Mouse (Mus musculus) ovary, postnatal 36 days (tissue): ENCODE results near the gene Erc2.
"Not testable (repeated sequence)": the region's sequence is repeated elsewhere in the genome, so short reads cannot be mapped to it uniquely, and the experiment has no call there.

Experiments
- DNase-seq: peaks from one replicate; pipeline ENCODE4 v3.0.0; 2022; ENCODE audit warnings: low spot score, mixed read lengths

Erc2 gene

DNA sequence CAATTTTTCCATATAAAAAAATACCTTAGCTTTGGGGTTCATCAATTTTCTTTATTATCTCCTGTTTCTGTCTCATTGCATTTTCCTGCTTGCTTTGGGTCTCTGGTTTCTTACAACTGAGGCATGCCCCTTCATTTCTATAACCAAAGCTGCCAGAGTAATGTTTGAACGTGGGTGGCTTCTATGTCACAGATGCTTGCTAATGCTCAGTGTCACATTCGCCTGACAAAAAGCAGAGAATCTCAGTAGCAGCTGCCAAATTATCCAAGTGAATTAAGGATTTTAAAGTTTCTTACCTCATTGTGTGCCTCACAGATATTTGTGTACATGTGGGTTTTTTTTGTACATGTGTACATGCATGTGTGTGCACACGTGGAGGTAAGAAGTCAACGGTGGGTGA is 210.0 kb downstream of the Erc2 start:
- no peak for DNase-seq

DNA sequence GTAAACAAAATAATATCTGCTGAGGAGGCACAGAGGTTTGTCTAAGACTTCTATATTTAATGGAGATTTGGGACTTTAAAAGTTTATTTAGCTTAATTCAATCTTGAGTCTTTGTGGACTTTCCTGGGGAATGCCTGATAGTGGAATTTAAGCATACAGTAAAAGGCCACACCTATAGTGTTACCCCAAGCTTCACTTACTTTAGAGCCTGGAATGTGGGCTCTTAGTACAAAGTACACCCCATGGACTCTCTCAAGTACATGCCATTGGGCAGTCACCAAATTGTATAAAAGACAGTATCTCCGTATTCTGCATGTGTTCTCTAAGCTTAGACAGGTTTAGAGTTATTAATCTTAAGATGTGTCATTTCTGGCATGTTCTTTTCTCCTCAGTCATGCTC is 213.1 kb downstream of the Erc2 start:
- DNase-seq = no peak

DNA sequence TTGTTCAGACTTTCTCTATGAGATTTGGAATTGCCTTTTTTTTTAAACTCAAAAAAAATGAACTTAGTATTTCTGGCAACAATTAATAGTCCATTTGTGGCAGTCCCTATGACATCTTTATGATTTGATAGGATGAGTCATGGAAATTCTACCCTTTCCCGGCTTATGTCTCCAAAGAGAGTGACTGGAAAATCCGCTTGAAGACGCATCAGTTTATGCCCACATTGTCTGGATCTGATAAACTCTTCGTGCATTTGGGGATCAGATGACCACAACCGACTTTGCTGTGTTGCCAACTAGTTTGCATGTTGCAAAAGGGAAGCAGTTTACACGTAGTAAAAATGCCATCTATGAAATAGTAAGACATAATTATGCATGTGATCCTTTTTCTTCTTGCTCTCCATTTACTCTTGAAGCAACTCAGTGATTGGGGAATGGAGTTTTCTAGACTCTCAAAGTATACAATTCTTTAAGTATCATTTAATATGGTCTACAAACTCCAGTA is 215.4 kb downstream of the Erc2 start:
- no peak for DNase-seq

DNA sequence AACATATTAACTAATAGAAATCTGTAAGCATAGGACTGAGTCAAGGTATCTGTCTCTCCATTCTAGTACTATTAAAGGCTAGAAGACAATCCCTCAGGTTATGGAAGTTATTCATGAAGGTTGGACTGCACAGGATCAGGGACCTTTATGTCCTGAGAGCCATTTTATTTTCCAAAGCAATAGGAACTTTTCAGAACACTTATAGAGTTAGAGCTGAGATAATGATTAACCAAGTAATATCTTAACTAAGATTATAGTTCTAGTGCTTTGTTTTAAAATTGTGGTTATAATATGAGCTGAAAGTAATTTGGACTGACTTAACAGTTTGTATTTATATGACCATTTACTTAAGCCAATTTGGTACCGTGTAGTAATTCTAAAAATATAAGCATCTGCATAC is 217.9 kb downstream of the Erc2 start:
- no peak for DNase-seq

DNA sequence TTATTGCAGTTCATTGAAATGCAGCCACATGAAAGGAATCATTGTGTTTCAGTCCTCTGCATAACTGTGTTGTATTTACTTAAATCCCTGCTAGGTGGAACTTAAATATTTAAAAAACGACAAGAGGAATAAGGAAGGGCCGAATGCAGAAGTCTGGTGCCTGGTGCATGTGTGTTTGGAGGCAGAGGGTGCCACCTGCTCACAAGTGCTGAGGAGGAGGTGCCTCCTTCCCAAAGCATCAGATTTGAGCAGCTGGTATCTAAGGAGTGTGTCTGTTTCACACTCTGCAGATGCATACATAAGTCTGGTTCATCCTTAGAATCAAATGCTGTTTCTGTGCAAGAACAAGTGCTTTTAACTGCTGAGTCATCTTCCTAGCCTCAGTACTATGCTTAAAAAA is 224.6 kb downstream of the Erc2 start:
- no peak for DNase-seq

DNA sequence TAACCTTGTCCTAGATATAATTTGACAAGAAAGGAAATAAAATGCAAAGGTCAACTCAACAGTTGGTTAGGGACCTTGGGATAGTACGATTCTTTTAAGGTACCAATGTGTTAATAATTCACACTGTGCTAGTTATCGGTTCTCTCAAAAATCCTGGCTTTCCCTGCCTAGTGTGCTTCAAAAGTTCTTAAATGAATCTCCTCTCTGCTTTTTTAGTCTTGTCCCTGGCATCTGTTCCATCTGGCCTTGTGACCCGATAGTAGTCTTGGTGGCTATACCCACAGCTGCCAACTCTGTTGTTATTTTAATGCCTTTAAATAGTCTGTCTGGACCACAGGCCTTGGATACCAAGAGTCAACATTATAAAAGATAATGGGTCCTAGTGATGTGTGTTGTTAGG is 225.1 kb downstream of the Erc2 start:
- DNase-seq = no peak

DNA sequence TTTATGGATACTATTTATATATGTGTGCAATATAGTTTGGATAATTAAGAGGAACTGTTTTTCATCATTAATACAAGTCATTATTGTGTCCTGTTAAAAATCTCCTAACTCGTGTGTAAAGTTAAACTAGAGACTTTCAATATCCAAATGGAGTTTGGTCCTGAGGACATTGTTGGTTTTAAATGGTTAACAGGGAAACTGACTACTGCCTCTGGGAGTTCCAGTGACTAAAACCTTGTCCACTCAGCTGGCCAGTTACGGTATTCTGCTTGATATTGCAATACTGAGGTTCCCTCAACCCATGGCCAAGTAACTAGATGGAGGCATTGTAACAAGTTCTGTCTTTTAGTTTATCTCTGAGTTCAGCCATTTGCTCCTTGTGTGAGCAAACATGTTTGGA is 229.0 kb downstream of the Erc2 start:
- no peak for DNase-seq

DNA sequence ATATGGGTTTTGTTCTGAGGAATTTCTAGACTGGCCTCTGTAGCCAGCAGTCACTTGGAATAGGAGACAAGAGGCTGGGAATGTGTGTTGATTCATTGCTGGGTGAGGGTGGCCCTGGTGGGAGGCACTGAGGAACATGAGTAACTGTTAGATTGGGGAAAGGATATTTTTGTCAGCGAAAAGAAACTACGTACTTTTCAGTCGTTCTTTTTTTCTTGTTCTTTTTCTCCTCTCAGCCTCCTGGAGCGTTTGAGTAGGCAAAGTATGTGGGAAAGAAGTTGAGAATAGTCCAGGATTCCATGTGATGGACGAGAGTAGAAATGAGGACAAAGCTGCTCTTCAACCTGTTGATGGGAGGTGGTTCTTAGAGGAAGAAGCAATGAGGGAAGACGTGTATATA is 230.4 kb downstream of the Erc2 start:
- no peak for DNase-seq

DNA sequence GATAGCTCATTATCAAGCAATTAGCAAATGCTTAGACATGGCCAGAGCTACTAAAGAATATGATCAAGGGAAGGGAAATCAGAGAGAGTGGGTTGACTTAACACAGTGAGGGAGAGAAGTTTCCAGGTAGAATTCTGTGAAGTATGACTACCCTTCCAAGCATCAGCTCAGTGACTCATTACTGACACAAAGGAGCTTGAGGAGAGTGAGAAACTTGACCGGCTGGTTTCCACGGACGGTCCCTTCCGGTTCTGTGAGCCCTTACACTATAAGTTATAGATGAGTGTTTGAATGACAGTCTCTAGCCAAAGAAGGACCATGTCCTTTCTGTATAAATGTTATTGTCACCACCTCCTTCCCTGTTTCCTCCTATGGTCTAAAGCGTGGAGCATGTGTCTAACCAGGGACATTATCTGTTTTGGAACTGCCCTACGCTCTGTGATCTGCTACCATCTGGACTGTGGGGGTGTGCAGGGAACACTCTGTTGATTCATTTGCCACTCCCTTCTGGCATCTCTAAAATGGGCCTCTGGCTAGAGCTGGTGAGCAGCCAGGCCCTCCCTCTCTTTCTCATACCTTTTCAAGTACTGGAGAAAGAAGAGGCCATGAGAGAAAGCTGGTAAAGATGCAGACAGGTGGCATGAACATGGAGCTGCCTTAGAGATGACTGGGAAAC is 238.3 kb downstream of the Erc2 start:
- DNase-seq = no peak

DNA sequence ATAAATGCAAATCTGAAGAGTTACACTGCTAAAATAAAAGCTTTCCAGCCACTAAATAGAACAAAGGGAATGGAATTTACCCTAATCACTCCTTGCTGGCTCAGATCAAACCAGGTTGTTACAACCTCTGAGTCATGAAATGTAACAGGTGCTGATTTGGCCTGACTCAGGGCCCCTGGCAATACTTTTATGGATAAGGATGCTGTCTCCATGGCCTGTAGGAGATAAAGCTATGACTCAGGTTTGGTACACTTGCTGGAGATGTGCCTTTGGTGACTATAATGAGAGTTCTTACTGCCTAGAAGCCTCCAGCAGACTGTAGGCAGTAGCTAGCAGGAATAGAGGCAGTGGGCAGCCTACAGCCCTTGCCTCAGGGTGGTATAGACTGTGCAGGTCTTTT is 240.1 kb downstream of the Erc2 start:
- no peak for DNase-seq

DNA sequence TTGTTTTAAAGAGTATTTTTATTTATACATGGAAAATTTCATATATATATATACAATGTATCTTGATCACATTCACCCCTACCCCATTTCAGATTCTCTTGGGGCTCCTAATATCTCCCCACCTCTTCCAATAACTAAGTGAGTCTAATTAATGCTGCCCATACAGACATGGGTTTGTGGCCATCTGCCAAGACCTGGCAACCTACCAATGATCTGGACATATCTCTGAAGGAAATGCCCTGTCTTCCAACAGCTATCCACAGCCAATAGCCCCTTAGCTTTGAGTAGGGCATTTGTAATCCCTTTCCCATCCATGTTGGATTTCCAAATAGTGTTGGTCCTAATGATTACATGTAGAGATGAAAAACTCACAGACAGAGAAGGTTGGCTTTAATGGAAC is 245.2 kb downstream of the Erc2 start:
- DNase-seq = no peak

DNA sequence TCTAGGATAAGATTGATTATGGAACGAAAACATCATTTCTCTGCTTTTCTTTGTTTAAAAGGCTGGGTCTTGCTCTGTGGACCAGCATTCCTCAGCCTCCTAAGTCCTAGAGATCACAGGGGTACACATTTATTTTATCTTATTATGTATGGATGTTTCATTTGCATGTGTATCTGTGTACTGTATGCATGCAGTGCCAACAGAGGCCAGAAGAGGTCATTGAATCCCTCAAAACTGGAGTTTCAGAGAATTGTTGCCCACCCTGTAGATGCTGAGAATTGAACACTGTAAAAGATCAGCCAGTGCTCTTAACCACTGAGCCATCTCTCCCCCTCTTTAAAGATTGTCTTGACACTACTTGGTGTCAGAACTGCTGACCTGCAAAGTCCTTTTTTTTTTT is 251.4 kb downstream of the Erc2 start:
- DNase-seq = no peak

DNA sequence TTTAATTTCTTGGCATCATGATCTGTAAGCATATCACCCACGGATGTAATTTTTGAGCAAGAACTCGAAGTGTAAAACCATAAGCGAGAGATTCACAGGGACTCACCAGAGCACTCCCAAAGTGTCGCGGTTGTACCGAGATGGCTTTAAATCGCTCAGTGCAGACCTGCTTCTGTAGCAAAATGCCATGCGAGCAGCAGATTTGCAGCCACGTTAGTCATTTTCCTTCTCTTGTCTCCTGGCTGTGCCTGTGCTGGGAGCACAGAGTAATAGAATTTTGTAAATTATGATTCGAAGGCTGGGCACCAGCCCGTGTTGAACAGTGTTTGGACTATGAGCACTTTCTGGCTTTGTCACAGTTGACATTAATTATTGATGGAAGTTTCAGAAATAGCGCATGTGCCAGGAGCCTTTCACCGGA is 253.8 kb downstream of the Erc2 start:
- DNase-seq = no peak

DNA sequence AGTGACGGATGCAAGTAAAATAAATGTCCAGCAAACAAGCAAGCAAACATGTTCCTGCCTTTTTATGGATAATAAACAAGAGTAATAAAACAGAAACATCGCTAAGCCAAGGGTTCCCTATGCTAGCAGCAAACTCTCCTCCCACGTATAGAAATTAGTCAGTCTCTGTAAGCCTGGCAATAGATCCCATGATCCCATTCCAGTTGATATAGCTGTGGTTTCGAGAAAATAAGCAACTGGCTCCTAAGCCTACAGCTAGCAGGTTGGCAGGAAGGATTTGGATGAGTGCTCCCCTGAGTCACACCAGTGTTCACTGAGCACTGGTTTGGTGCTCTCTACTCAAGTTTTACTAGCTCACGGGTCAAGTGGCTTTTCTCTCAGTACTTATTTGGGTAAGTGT is 259.7 kb downstream of the Erc2 start:
- DNase-seq = no peak

DNA sequence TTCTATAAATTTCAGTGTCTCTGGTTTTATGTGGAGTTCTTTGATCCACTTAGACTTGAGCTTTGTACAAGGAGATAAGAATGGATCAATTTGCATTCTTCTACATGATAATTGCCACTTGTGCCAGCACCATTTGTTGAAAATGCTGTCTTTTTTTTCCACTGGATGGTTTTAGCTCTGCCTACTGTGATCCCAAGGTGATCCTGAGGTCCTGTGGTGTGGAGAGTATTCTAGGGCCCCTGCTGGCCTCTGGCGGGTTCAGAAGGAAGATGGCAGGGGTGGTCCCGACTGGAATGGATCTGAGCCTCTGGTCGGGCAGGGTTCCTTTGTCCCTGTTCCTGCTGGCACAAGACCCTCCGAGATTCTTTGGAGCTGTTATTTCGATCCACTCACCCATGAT is 264.1 kb downstream of the Erc2 start:
- not testable (repeated sequence) for DNase-seq

DNA sequence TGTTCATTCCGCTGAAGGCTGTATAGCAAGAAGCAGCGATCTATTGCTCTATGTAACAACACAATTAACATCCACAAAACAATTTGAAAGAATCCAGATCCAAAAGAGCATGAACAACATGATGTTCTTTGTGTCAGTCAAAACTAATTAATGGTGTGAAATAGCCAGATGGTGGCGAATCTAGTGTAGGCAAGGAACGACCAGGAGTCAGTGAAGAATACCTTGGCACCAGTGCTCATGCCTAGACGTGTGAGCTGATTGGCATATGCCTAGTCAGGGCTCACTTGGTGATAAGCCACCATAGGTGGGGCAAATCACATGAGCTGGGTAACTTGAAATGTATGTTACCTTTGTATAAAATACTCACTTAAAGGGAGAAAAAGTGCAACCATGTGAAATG is 265.3 kb downstream of the Erc2 start:
- DNase-seq = no peak

DNA sequence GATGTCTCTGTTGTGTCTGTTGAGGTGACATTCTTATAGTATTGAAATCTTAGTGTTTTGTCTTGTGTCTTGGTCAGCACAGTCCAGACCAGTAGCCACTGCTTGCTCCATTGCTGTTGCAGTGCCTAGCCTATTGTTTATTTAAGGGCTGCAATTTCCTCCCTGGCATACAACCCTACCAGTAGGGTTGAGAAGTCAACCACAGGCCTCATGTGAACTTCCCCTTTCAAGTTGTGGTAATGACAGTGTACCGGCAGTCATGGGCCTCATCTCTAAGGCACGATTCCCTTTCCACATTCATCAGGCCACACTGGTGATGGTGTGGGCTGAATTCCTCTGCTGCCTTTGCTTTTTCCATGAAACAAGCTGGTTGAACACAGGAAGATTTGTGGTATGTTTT is 267.4 kb downstream of the Erc2 start:
- no peak for DNase-seq

DNA sequence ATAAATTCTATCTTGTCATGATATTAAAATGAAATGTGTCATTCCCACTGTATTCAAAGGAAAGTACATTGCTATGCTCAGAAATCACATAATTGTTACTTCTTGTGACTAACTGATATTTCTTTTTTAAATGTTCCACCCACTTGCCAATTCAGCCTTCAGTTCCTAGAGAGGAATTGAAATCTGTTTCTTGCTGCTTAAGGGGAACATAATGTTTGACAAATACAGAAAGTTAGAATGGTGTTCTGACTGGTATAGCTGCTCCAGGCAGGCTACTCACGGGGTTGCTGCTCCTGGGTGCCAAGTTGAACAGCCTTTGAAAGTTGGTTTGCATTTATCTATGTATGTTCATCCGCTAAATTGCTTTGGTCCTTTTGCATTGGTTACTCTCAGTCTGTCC is 270.2 kb downstream of the Erc2 start:
- no peak for DNase-seq

DNA sequence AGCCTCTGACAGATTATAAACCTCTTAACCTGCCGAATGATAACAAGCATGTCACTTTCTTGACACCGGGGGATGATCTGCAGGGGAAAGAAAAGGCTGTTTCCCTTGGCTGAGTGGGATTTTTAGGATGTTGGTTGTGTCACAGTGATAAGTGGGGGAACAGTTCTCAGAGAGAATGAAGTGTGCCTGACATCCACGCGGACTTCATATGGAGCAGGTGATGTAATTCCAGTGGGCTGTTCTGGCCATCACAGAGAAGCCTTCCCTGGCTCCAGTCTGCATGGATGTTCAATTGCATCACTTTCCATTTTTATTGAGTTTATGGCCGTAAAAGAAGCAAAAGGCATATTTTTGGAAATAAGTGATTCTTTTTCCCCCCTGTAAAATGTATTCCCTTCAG is 279.5 kb downstream of the Erc2 start:
- no peak for DNase-seq

DNA sequence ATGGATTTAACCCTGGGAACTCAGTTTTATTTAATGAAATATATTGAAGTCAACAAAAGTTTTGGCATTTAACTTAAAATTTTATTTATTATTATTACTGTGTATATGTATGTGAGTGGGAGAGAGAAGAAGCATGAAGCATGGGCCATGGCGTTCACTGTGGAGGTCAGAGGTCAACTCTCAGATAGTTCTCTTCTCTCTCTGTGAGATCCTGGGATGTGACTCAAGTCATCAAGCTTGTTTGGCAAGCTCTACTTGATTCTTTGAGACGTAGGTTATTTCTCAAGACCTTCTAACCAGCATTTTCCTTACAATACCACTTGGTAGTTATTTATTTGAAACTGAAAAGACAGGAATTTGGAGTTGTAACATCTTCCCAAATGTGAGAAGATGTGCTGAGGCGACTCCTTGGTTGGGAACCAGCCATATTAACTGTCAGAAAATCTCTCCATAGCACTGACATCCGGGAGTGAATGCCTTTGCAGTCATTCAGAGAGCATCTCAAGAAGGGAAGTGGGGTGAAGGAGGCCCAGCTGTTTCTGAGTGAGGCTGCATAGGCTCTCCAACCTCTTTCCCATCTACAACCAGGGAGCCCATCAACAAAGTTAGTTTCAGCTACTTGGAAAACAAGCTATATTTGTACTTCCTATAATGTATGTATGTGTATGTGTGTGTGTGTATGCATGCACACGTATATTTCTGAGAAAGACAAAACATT is 299.6 kb downstream of the Erc2 start:
- DNase-seq = no peak

DNA sequence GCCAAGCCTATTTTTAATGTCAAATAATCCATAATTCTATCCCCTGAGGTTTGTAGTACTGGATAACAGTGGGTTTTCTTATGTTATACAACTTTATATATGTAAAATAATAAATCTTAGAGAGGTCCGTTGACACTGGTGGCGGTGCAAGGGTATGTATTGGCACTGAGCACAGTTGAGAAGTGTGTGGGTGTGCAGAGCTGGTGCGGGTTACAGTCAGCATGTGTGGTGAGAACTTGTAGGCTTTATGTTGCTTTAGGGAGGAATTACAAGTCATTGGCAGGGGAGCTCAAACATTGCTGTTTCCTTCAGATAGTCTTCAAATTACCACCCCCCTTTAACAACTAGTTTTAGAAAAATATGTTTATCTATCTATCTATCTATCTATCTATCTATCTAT is 305.1 kb downstream of the Erc2 start:
- DNase-seq = no peak

DNA sequence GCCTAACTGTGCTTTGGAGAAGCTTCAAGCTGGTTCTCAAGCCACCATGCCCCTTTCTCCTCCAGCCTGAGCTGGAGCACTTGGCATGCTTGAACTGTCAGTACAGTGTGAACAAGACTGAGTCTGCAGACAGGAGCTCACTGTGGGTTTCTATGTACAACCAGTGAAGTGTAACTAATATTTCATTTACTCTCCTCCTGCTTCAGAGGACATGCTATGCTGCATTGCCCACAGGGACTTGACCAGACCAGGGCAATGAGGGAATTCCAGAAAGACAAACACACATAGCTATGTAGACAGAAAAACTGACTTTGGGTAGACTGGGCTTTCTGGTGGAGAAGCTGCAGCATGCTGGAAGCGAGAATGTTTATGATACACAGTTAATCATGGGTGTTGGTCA is 311.3 kb downstream of the Erc2 start:
- DNase-seq = no peak

DNA sequence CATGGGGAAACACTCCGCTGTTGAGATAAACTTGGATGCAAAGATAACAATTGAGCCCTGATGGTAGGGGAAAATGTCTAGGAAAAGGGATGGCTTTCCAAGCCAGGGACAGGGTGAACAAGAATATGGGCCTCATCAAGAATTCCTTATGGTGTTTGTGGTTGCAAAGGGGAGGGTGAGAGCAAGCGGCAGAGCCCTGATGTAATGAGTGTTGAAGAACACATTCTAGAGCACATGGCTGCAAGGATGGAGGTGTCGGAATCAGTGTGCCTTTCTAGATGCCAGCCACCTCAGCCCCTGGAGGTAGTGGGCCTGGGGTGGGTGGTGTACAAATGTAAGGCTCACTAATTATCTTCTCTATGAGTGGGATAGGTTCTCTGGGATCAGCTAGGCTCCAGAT is 313.5 kb downstream of the Erc2 start:
- no peak for DNase-seq

DNA sequence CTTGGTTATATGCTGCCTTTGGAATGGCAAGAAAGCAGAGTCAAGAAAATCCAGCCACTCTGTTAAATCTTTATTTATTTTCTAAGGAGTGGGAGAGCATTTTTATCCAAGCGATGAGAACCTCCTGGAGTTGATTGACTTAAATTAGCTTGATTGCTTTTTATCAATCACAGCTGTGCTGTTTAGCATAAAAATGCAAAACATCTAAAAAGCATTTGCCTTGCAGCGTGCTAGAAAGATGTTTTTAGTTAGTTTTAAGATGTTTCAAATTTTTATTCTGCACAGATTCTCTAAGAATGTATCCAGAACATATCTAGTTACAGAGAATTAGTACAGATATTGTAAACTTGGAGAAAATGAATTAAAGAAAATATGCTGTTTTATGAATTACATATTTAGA is 315.7 kb downstream of the Erc2 start:
- no peak for DNase-seq
